Mouse (Mus musculus): Measurements from ENCODE around the gene Dph1.

Dph1 gene

DNA sequence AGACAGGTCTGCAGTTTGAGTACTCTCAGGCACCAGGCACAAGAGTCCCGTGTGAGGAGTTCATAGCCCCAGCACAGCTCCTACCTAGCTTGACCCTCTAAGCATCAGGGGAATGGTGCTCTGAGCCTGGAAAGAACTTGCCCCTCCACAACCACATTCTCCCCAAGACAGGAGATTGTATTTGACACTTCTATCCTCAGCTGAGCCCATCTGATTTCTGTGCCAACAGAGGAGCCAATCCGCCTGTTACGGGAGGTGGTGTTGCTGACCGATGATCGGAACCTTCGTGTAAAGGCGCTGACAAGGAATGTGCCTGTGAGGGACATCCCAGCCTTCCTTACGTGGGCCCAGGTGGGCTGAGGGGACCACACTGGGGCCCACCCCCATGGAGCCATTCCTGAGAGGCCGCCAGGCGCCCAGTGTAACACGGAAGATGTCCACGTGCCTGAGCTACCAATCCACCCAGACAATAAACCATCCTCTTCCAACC is 28.4 kb downstream of the Dph1 start:
- no peak for TF ChIP-seq NANOG (IDR thresholded peaks at IDR 0.05; ENCODE audit: borderline replicate concordance, low read length)
- TF ChIP-seq CTCF (conservative IDR thresholded peaks at IDR 0.05; ENCODE audit: low read length): no peak
- no peak for TF ChIP-seq POU5F1 (IDR thresholded peaks at IDR 0.05; ENCODE audit: borderline replicate concordance, low read length)
- Histone ChIP-seq H3K36me3 (ENCODE audit: insufficient read depth, low read length) (peaks cover 49% of the 10 kb centered on the region), H3K27me3 (ENCODE audit: insufficient read depth, low read length) (peaks cover 50% of the 10 kb centered on the region), H3K4me1 (replicated peaks; ENCODE audit: low read depth, low read length) (peaks cover 39% of the 10 kb centered on the region), H3K4me3 (replicated peaks; ENCODE audit: low read length) (peak overlapping the region; percentile 60), H3K9me3 (ENCODE audit: low read length) (no peaks in the 10 kb centered on the region)

DNA sequence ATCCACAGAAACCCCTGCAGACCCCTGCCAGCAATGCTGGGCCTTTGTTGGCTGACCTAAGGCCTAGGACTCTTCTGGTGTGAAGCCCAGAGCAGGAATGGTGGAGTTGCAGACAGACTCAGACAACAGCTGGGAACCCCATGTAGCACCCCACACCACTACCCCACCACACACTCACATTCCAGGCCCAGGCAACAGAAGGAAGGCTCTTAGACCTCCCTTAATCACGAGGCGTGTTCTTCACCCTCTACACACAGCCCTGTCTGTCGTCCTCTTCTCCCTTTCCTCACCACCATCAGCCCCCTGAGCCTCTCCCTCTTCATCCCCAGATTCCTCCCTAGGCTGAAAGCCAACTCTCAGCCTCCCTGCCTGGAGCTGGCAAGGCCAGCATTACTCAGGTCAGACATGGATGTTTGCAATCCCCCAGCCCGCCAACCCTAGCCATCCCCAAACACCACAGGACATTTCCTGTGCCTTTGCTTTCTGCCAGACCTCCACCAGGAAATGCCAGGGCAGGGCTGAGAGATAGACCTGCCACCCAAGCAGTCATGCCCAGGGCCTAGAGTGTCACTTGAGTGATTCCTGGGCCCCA is 29.5 kb downstream of the Dph1 start:
- Histone ChIP-seq H3K27me3 (ENCODE audit: insufficient read depth, low read length) (peaks cover 38% of the 10 kb centered on the region), H3K9me3 (ENCODE audit: low read length) (no peaks in the 10 kb centered on the region), H3K4me3 (replicated peaks; ENCODE audit: low read length) (no peak overlapping the region), H3K36me3 (ENCODE audit: insufficient read depth, low read length) (peaks cover 59% of the 10 kb centered on the region), H3K4me1 (replicated peaks; ENCODE audit: low read depth, low read length) (peaks cover 37% of the 10 kb centered on the region)
- no peak for TF ChIP-seq NANOG (IDR thresholded peaks at IDR 0.05; ENCODE audit: borderline replicate concordance, low read length)
- TF ChIP-seq CTCF (conservative IDR thresholded peaks at IDR 0.05; ENCODE audit: low read length): no peak
- no peak for TF ChIP-seq POU5F1 (IDR thresholded peaks at IDR 0.05; ENCODE audit: borderline replicate concordance, low read length)

DNA sequence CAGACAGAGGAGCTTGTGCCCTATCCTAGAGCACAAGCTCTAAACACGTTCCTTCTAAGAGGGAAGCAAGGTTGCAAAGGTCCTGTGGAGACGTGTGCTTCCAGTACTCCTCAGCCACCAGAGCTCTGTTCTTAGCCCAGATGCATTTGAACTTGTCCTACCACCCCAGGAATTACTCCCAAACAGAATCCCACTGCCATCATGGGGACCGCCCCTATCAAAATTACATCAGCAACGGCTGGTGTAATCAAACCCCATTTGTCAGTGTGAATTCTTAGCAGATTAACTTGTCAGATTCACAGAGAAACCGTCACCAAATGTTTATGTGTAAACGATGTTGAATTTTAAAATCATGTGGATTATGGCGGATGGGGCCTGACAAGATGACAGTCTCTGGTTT is 30.1 kb downstream of the Dph1 start:
- no peak overlapping the region for H3K4me3 ChIP-seq (replicated peaks; ENCODE audit: low read length)
- TF ChIP-seq NANOG (IDR thresholded peaks at IDR 0.05; ENCODE audit: borderline replicate concordance, low read length): no peak
- no peak for TF ChIP-seq POU5F1 (IDR thresholded peaks at IDR 0.05; ENCODE audit: borderline replicate concordance, low read length)
- no peak for TF ChIP-seq CTCF (conservative IDR thresholded peaks at IDR 0.05; ENCODE audit: low read length)
- peaks cover 65% of the 10 kb centered on the region for H3K36me3 ChIP-seq (ENCODE audit: insufficient read depth, low read length)
- peaks cover 33% of the 10 kb centered on the region for H3K27me3 ChIP-seq (ENCODE audit: insufficient read depth, low read length)
- peaks cover 34% of the 10 kb centered on the region for H3K4me1 ChIP-seq (replicated peaks; ENCODE audit: low read depth, low read length)
- H3K9me3 ChIP-seq (ENCODE audit: low read length): no peaks in the 10 kb centered on the region

DNA sequence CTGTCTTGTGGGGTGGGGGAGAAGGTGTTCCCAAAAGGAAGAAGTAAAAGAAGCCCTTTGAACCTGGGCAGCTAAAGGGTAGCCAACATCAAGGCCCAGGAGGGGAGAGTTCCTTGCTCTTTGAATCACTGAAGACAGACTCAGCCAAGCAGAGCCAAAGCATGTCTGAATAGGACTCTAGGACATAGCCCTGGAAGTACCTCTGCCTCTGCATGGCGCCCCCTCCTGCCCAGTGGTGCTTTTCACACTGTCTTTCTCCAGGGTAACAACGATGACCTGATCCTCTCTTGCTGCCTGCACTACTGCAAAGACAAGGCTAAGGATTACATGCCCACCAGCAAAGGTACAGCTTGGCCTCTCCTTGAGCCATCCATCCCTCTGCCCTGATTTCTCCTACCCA is 31.5 kb downstream of the Dph1 start:
- no peak for TF ChIP-seq NANOG (IDR thresholded peaks at IDR 0.05; ENCODE audit: borderline replicate concordance, low read length)
- peak; percentile 38 for TF ChIP-seq CTCF (conservative IDR thresholded peaks at IDR 0.05; ENCODE audit: low read length)
- peaks cover 19% of the 10 kb centered on the region for H3K27me3 ChIP-seq (ENCODE audit: insufficient read depth, low read length)
- peaks cover 67% of the 10 kb centered on the region for H3K36me3 ChIP-seq (ENCODE audit: insufficient read depth, low read length)
- H3K4me1 ChIP-seq (replicated peaks; ENCODE audit: low read depth, low read length): peaks cover 23% of the 10 kb centered on the region
- no peaks in the 10 kb centered on the region for H3K9me3 ChIP-seq (ENCODE audit: low read length)
- no peak overlapping the region for H3K4me3 ChIP-seq (replicated peaks; ENCODE audit: low read length)

DNA sequence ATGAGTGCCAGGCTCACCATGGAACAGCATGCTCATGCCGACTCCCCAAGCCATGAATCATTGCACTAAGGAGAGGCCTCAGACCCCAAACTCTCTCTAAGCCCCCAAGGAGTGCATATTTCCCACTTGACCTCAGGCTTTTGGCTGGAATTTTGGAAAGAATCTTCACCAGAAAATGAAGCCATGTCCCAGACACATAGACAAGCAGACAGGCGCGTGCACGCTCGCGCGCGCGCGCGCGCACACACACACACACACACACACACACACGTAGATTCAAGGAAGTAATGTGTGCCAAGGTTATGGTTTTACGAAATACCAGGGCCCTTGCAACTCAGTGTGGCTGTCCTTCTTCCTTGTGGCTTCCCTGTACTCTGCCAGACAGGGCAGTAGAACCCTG is 32.6 kb downstream of the Dph1 start:
- Histone ChIP-seq H3K4me3 (replicated peaks; ENCODE audit: low read length) (no peak overlapping the region), H3K27me3 (ENCODE audit: insufficient read depth, low read length) (peaks cover 8% of the 10 kb centered on the region), H3K9me3 (ENCODE audit: low read length) (no peaks in the 10 kb centered on the region), H3K36me3 (ENCODE audit: insufficient read depth, low read length) (peaks cover 64% of the 10 kb centered on the region), H3K4me1 (replicated peaks; ENCODE audit: low read depth, low read length) (peaks cover 16% of the 10 kb centered on the region)
- TF ChIP-seq POU5F1 (IDR thresholded peaks at IDR 0.05; ENCODE audit: borderline replicate concordance, low read length): no peak
- no peak for TF ChIP-seq CTCF (conservative IDR thresholded peaks at IDR 0.05; ENCODE audit: low read length)
- no peak for TF ChIP-seq NANOG (IDR thresholded peaks at IDR 0.05; ENCODE audit: borderline replicate concordance, low read length)

DNA sequence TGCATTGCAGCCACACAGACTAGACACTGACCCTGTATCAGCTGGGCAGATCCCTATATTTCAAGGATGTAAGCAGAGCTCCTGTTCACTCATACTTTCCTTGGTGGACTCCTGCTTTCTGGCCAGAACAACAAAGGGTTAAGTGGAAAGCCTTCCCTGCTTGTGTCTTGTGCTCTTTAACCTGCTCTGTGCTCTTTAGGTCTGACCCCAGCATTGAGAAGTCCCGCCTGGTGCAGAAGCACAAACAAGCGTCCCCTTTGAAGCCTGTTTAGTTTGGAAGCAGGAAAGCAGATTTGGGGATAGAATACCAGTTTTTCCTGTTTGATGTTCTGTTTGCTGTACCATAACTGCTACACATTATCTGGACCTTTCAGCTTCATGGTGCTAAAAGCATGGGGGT is 33.1 kb downstream of the Dph1 start:
- H3K27me3 ChIP-seq (ENCODE audit: insufficient read depth, low read length): 0 out of 2 replicates have a peak, but pooled peaks cover 2% of the 10 kb centered on the region
- H3K4me1 ChIP-seq (replicated peaks; ENCODE audit: low read depth, low read length): peaks cover 11% of the 10 kb centered on the region
- H3K4me3 ChIP-seq (replicated peaks; ENCODE audit: low read length): no peak overlapping the region
- peaks cover 63% of the 10 kb centered on the region for H3K36me3 ChIP-seq (ENCODE audit: insufficient read depth, low read length)
- TF ChIP-seq POU5F1 (IDR thresholded peaks at IDR 0.05; ENCODE audit: borderline replicate concordance, low read length): no peak
- TF ChIP-seq CTCF (conservative IDR thresholded peaks at IDR 0.05; ENCODE audit: low read length): no peak
- no peak for TF ChIP-seq NANOG (IDR thresholded peaks at IDR 0.05; ENCODE audit: borderline replicate concordance, low read length)
- H3K9me3 ChIP-seq (ENCODE audit: low read length): no peaks in the 10 kb centered on the region

DNA sequence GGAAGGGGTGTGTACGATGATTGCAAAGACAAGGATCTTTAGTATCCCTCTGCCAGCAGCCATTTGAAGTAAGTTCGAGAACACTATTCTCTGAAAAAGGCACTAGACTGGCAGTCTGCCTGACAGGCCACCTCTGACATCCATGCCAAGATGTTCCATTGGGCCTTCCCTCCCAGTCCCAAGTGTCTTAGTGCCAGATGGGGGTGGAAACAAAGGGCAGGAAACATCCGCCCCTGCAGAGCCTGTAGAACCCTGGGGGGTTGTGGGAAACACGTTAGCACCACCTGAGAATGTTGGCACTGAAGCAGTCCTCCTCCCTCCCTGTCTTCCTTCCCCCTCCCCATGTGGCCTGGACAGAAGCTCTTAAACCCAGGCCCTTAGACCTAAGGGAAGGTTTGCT is 34.0 kb downstream of the Dph1 start:
- H3K4me1 ChIP-seq (replicated peaks; ENCODE audit: low read depth, low read length): peaks cover 7% of the 10 kb centered on the region; the same call in 1 of the 2 replicates
- no peaks in the 10 kb centered on the region for H3K9me3 ChIP-seq (ENCODE audit: low read length)
- H3K4me3 ChIP-seq (replicated peaks; ENCODE audit: low read length): no peak overlapping the region
- peaks cover 63% of the 10 kb centered on the region for H3K36me3 ChIP-seq (ENCODE audit: insufficient read depth, low read length)
- TF ChIP-seq NANOG (IDR thresholded peaks at IDR 0.05; ENCODE audit: borderline replicate concordance, low read length) (no peak), POU5F1 (IDR thresholded peaks at IDR 0.05; ENCODE audit: borderline replicate concordance, low read length) (no peak), CTCF (conservative IDR thresholded peaks at IDR 0.05; ENCODE audit: low read length) (no peak)
- H3K27me3 ChIP-seq (ENCODE audit: insufficient read depth, low read length): no peaks in the 10 kb centered on the region

DNA sequence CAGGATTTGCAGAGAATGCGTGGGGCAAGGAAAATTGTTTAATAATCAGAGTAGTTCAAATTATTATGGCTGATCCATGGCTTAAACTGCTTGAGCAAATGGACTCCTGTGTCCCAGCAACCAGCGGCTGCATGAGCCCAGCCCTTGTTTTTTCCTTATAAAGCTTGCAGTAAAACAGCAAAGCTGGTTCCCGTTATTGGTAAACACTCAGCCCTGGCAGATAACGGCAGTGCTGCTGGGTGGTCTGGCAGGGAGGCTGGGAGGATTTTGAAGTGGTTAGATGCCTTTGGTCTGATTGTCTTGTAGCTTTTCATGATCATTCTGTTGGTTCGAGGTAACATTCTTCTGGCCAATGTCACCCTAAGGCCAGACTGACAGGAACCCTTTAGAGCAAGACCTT is 34.6 kb downstream of the Dph1 start:
- H3K4me3 ChIP-seq (replicated peaks; ENCODE audit: low read length): no peak overlapping the region
- H3K27me3 ChIP-seq (ENCODE audit: insufficient read depth, low read length): no peaks in the 10 kb centered on the region
- H3K4me1 ChIP-seq (replicated peaks; ENCODE audit: low read depth, low read length): peaks cover 7% of the 10 kb centered on the region; the same call in 1 of the 2 replicates
- peaks cover 57% of the 10 kb centered on the region for H3K36me3 ChIP-seq (ENCODE audit: insufficient read depth, low read length)
- TF ChIP-seq NANOG (IDR thresholded peaks at IDR 0.05; ENCODE audit: borderline replicate concordance, low read length): no peak
- no peak for TF ChIP-seq POU5F1 (IDR thresholded peaks at IDR 0.05; ENCODE audit: borderline replicate concordance, low read length)
- H3K9me3 ChIP-seq (ENCODE audit: low read length): no peaks in the 10 kb centered on the region

DNA sequence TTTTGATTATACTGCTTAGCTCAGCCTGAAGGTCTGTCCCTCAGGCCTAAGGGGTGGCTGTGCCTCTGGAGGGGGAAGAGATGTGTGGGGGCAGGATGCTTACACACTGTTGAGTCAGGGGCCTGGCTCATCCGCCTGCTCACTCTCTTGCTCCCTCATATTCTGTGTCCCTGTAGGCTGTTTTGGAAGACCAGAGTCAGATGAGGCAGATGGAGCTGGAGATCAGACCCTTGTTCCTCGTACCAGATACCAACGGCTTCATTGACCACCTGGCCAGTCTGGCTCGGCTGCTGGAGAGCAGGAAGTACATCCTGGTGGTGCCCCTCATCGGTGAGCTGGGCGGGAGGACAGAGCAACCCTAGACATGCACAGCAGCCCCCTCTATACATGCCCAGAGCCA is 35.1 kb downstream of the Dph1 start:
- no peaks in the 10 kb centered on the region for H3K9me3 ChIP-seq (ENCODE audit: low read length)
- H3K36me3 ChIP-seq (ENCODE audit: insufficient read depth, low read length): peaks cover 54% of the 10 kb centered on the region
- peaks cover 7% of the 10 kb centered on the region; the same call in 1 of the 2 replicates for H3K4me1 ChIP-seq (replicated peaks; ENCODE audit: low read depth, low read length)
- H3K27me3 ChIP-seq (ENCODE audit: insufficient read depth, low read length): no peaks in the 10 kb centered on the region
- no peak overlapping the region for H3K4me3 ChIP-seq (replicated peaks; ENCODE audit: low read length)
- TF ChIP-seq CTCF (conservative IDR thresholded peaks at IDR 0.05; ENCODE audit: low read length): no peak
- TF ChIP-seq POU5F1 (IDR thresholded peaks at IDR 0.05; ENCODE audit: borderline replicate concordance, low read length): no peak
- TF ChIP-seq NANOG (IDR thresholded peaks at IDR 0.05; ENCODE audit: borderline replicate concordance, low read length): no peak

All from E14TG2a.4 (cell line).